Mouse (Mus musculus): ENCODE results near the gene Prrc2c. TPM values are rescaled to one million over a fixed set of nuclear protein-coding genes. Genes with fewer than 3 reads are reported as not detected.
A peak's percentile ranks its signal among the peaks of the same experiment; 100 is the strongest.
"Not testable (repeated sequence)": the region's sequence is repeated elsewhere in the genome, so short reads cannot be mapped to it uniquely, and the experiment has no call there.

Gene Prrc2c
- polyA plus RNA-seq, 1 experiment from 2014 or later: 149 TPM

- 15% methylated on average over 10 of the region's 10 CpGs for WGBS
- no peaks in the 10 kb centered on the region for H3K9me3 ChIP-seq
- peak overlapping the region; percentile 58; the same call in 1 of the 2 replicates for H3K9ac ChIP-seq
- H3K4me1 ChIP-seq (replicated peaks): peaks cover 7% of the 10 kb centered on the region
- H3K27ac ChIP-seq (replicated peaks): no peak overlapping the region
- peak; percentile 99 for ATAC-seq (ENCODE audit: low read depth)
- H3K4me2 ChIP-seq: peak overlapping the region; percentile 54
- no peak overlapping the region for H3K4me3 ChIP-seq
- H3K27me3 ChIP-seq: no peaks in the 10 kb centered on the region
- H3K36me3 ChIP-seq: peaks cover 8% of the 10 kb centered on the region
Measured at GRCm38 (mm10) chr1:162664826-162665475, 75.4 kb downstream of the Prrc2c start.

GRCm38 (mm10) chr1:162660276-162660860 is 80.0 kb downstream of the Prrc2c start:
- Histone ChIP-seq H3K4me2 (no peak overlapping the region), H3K9ac (no peak overlapping the region), H3K9me3 (no peaks in the 10 kb centered on the region), H3K27ac (replicated peaks) (no peak overlapping the region), H3K4me3 (no peak overlapping the region), H3K4me1 (replicated peaks) (peaks cover under 1% of the 10 kb centered on the region; the same call in 1 of the 2 replicates), H3K27me3 (no peaks in the 10 kb centered on the region), H3K36me3 (no peaks in the 10 kb centered on the region)
- no peak for ATAC-seq (ENCODE audit: low read depth)
- WGBS: 87% methylated on average over 11 of the region's 11 CpGs

- H3K27me3 ChIP-seq: no peaks in the 10 kb centered on the region
- WGBS: 88% methylated on average over 7 of the region's 7 CpGs
- no peaks in the 10 kb centered on the region for H3K9me3 ChIP-seq
- no peak within 1 kb of the TSS for H3K9ac ChIP-seq
- no peak within 1 kb of the TSS for H3K4me3 ChIP-seq
- no peak within 1 kb of the TSS for H3K27ac ChIP-seq (replicated peaks)
- no peak within 1 kb of the TSS for H3K4me2 ChIP-seq
- H3K4me1 ChIP-seq (replicated peaks): no peaks in the 10 kb centered on the region
- H3K36me3 ChIP-seq: no peaks in the 10 kb centered on the region
- no peak for ATAC-seq (ENCODE audit: low read depth)
Measured at GRCm38 (mm10) chr1:162658119-162658518, 82.2 kb downstream of the Prrc2c start, which contains the start of gene Myocos. Gene Myocos (minus strand): TSS chr1:162658219.

- Histone ChIP-seq H3K9me3 (no peaks in the 10 kb centered on the region), H3K4me2 (no peak overlapping the region), H3K4me1 (replicated peaks) (no peaks in the 10 kb centered on the region), H3K27ac (replicated peaks) (no peak overlapping the region), H3K9ac (no peak overlapping the region), H3K4me3 (no peak overlapping the region), H3K36me3 (no peaks in the 10 kb centered on the region), H3K27me3 (no peaks in the 10 kb centered on the region)
- no peak for ATAC-seq (ENCODE audit: low read depth)
- WGBS: 92% methylated on average over 14 of the region's 14 CpGs
Measured at GRCm38 (mm10) chr1:162648416-162648815, 91.9 kb downstream of the Prrc2c start.

- no peak overlapping the region for H3K9ac ChIP-seq
- no peak overlapping the region for H3K4me2 ChIP-seq
- H3K4me1 ChIP-seq (replicated peaks): no peaks in the 10 kb centered on the region
- no peaks in the 10 kb centered on the region for H3K9me3 ChIP-seq
- no peaks in the 10 kb centered on the region for H3K36me3 ChIP-seq
- H3K27me3 ChIP-seq: no peaks in the 10 kb centered on the region
- no peak overlapping the region for H3K27ac ChIP-seq (replicated peaks)
- no peak overlapping the region for H3K4me3 ChIP-seq
- no peak for ATAC-seq (ENCODE audit: low read depth)
- WGBS: 80% methylated on average over 10 of the region's 10 CpGs
Measured at GRCm38 (mm10) chr1:162646083-162646686, 94.2 kb downstream of the Prrc2c start.

- Histone ChIP-seq H3K27ac (replicated peaks) (no peak overlapping the region), H3K9me3 (no peaks in the 10 kb centered on the region), H3K4me2 (no peak overlapping the region), H3K36me3 (no peaks in the 10 kb centered on the region), H3K27me3 (no peaks in the 10 kb centered on the region), H3K4me3 (no peak overlapping the region), H3K9ac (no peak overlapping the region), H3K4me1 (replicated peaks) (no peaks in the 10 kb centered on the region)
- 53% methylated on average over 4 of the region's 4 CpGs for WGBS
- no peak for ATAC-seq (ENCODE audit: low read depth)
Measured at GRCm38 (mm10) chr1:162643752-162644151, 96.6 kb downstream of the Prrc2c start.

GRCm38 (mm10) chr1:162642591-162642990 is 97.8 kb downstream of the Prrc2c start:
- Histone ChIP-seq H3K4me3 (no peak overlapping the region), H3K9me3 (no peaks in the 10 kb centered on the region), H3K27me3 (no peaks in the 10 kb centered on the region), H3K36me3 (no peaks in the 10 kb centered on the region), H3K4me2 (no peak overlapping the region), H3K27ac (replicated peaks) (no peak overlapping the region), H3K9ac (no peak overlapping the region), H3K4me1 (replicated peaks) (no peaks in the 10 kb centered on the region)
- WGBS: 86% methylated on average over 3 of the region's 3 CpGs
- no peak for ATAC-seq (ENCODE audit: low read depth)

GRCm38 (mm10) chr1:162639861-162640260 is 100.5 kb downstream of the Prrc2c start:
- H3K36me3 ChIP-seq: no peaks in the 10 kb centered on the region
- H3K9me3 ChIP-seq: no peaks in the 10 kb centered on the region
- ATAC-seq (ENCODE audit: low read depth): no peak
- no peak overlapping the region for H3K4me2 ChIP-seq
- no peak overlapping the region for H3K9ac ChIP-seq
- no peak overlapping the region for H3K27ac ChIP-seq (replicated peaks)
- no peaks in the 10 kb centered on the region for H3K27me3 ChIP-seq
- H3K4me1 ChIP-seq (replicated peaks): no peaks in the 10 kb centered on the region
- no peak overlapping the region for H3K4me3 ChIP-seq
- WGBS: 91% methylated on average over 1 of the region's 1 CpGs

- no peaks in the 10 kb centered on the region for H3K27me3 ChIP-seq
- 86% methylated on average over 10 of the region's 10 CpGs for WGBS
- no peaks in the 10 kb centered on the region for H3K4me1 ChIP-seq (replicated peaks)
- no peak within 1 kb of the TSS for H3K9ac ChIP-seq
- no peak for ATAC-seq (ENCODE audit: low read depth)
- no peaks in the 10 kb centered on the region for H3K9me3 ChIP-seq
- no peak within 1 kb of the TSS for H3K27ac ChIP-seq (replicated peaks)
- H3K4me3 ChIP-seq: no peak within 1 kb of the TSS
- no peaks in the 10 kb centered on the region for H3K36me3 ChIP-seq
- no peak within 1 kb of the TSS for H3K4me2 ChIP-seq
Measured at GRCm38 (mm10) chr1:162639051-162639750, 101.2 kb downstream of the Prrc2c start, which contains the start of gene Myoc. Gene Myoc (plus strand): TSS chr1:162639155.

- H3K9me3 ChIP-seq: no peaks in the 10 kb centered on the region
- no peaks in the 10 kb centered on the region for H3K36me3 ChIP-seq
- no peaks in the 10 kb centered on the region for H3K27me3 ChIP-seq
- H3K27ac ChIP-seq (replicated peaks): no peak overlapping the region
- no peak overlapping the region for H3K9ac ChIP-seq
- ATAC-seq (ENCODE audit: low read depth): no peak
- H3K4me2 ChIP-seq: no peak overlapping the region
- no peak overlapping the region for H3K4me3 ChIP-seq
- WGBS: 86% methylated on average over 4 of the region's 4 CpGs
- H3K4me1 ChIP-seq (replicated peaks): no peaks in the 10 kb centered on the region
Measured at GRCm38 (mm10) chr1:162638535-162638934, 101.8 kb downstream of the Prrc2c start.

GRCm38 (mm10) chr1:162636516-162636915 is 103.8 kb downstream of the Prrc2c start:
- WGBS: 51% methylated on average over 3 of the region's 3 CpGs
- ATAC-seq (ENCODE audit: low read depth): no peak

GRCm38 (mm10) chr1:162635291-162635931 is 104.9 kb downstream of the Prrc2c start:
- not testable (repeated sequence) for H3K27ac ChIP-seq (replicated peaks); H3K9ac ChIP-seq; ATAC-seq (ENCODE audit: low read depth); H3K27me3 ChIP-seq; H3K36me3 ChIP-seq; H3K4me2 ChIP-seq; H3K4me3 ChIP-seq; H3K9me3 ChIP-seq; H3K4me1 ChIP-seq (replicated peaks)
- 83% methylated on average over 1 of the region's 1 CpGs for WGBS

More at GRCm38 (mm10) chr1:162636516-162636915, 103.8 kb downstream of the Prrc2c start:
- no peak overlapping the region for H3K4me2 ChIP-seq
- H3K4me3 ChIP-seq: no peak overlapping the region
- no peak overlapping the region for H3K27ac ChIP-seq (replicated peaks)
- H3K27me3 ChIP-seq: no peaks in the 10 kb centered on the region
- H3K4me1 ChIP-seq (replicated peaks): no peaks in the 10 kb centered on the region
- H3K36me3 ChIP-seq: no peaks in the 10 kb centered on the region
- H3K9ac ChIP-seq: no peak overlapping the region
- H3K9me3 ChIP-seq: no peaks in the 10 kb centered on the region

Measured in neural tube, embryonic 13.5 days (tissue).